Mouse (Mus musculus): ENCODE data around the gene Lmbr1l. TPM values are rescaled to one million over a fixed set of nuclear protein-coding genes. Genes with fewer than 3 reads are reported as not detected.

Gene Lmbr1l
- polyA plus RNA-seq, 1 experiment, result 0.37 TPM

- TF ChIP-seq GATA1 (IDR thresholded peaks at IDR 0.05; ENCODE audit: low read length), result no peak
- TF ChIP-seq TAL1 (IDR thresholded peaks at IDR 0.05; ENCODE audit: low read length), result no peak
- Histone ChIP-seq H3K36me3 (ENCODE audit: control insufficient read depth) (peaks cover 67% of the 10 kb centered on the region), H3K9me3 (ENCODE audit: control insufficient read depth, low read length) (no peaks in the 10 kb centered on the region), H3K27me3 (ENCODE audit: control insufficient read depth) (no peaks in the 10 kb centered on the region), H3K4me1 (ENCODE audit: control insufficient read depth) (peaks cover 45% of the 10 kb centered on the region), H3K4me3 (replicated peaks) (peak overlapping the region; percentile 99)
Measured at GRCm38 (mm10) chr15:98867321-98867720, 50.7 kb downstream of the Lmbr1l start.

DNA sequence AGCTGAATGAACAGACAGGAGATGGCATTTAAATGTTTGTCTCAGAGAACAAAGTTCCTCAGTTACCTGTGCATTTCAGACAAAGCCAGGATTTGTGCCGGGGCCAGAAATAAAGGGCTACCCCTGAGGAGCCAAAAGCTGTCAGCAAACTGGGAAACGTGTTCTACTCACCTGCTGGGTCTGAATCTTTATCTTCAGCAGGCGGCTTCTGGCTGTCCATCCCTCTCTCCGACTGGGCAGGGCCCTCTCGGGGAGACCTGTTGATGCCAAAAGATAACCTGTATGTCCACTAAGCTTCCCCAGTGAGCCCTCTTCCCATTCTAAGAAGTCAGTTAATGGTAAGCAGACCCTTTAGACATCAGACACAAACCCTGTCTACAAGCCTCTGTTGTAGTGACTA is 51.5 kb downstream of the Lmbr1l start:
- H3K36me3 ChIP-seq (ENCODE audit: control insufficient read depth), result peaks cover 75% of the 10 kb centered on the region
- no peak overlapping the region for H3K4me3 ChIP-seq (replicated peaks)
- H3K9me3 ChIP-seq (ENCODE audit: control insufficient read depth, low read length), result no peaks in the 10 kb centered on the region
- H3K4me1 ChIP-seq (ENCODE audit: control insufficient read depth), result peaks cover 43% of the 10 kb centered on the region
- TF ChIP-seq GATA1 (IDR thresholded peaks at IDR 0.05; ENCODE audit: low read length) (no peak), TAL1 (IDR thresholded peaks at IDR 0.05; ENCODE audit: low read length) (no peak)
- H3K27me3 ChIP-seq (ENCODE audit: control insufficient read depth), result no peaks in the 10 kb centered on the region

GRCm38 (mm10) chr15:98865771-98866170 is 52.3 kb downstream of the Lmbr1l start:
- no peaks in the 10 kb centered on the region for H3K27me3 ChIP-seq (ENCODE audit: control insufficient read depth)
- H3K4me3 ChIP-seq (replicated peaks), result no peak overlapping the region
- H3K4me1 ChIP-seq (ENCODE audit: control insufficient read depth), result peaks cover 41% of the 10 kb centered on the region
- peaks cover 82% of the 10 kb centered on the region for H3K36me3 ChIP-seq (ENCODE audit: control insufficient read depth)
- H3K9me3 ChIP-seq (ENCODE audit: control insufficient read depth, low read length), result no peaks in the 10 kb centered on the region
- TF ChIP-seq TAL1 (IDR thresholded peaks at IDR 0.05; ENCODE audit: low read length), result no peak
- TF ChIP-seq GATA1 (IDR thresholded peaks at IDR 0.05; ENCODE audit: low read length), result no peak

DNA sequence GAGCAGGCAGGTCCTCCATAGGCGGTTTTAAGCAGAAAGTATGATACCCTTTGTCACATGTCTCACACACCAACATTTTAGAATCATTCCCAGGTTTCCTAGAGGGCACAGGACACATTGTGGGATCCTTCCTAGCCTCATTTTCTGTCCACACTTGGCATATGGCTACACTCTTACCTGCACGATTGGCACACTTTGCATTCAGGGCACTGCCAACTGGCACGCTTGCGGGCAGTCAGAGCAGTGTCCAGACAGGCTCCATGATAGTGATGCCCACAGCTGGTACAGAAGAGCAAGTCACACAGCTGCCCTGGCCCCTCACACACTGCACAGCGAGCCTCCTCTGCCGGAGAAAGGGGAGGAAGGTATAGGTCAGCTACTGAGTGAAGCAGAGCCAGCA is 53.1 kb downstream of the Lmbr1l start:
- Histone ChIP-seq H3K4me3 (replicated peaks) (no peak overlapping the region), H3K36me3 (ENCODE audit: control insufficient read depth) (peaks cover 90% of the 10 kb centered on the region), H3K27me3 (ENCODE audit: control insufficient read depth) (no peaks in the 10 kb centered on the region), H3K4me1 (ENCODE audit: control insufficient read depth) (peaks cover 33% of the 10 kb centered on the region), H3K9me3 (ENCODE audit: control insufficient read depth, low read length) (no peaks in the 10 kb centered on the region)
- TF ChIP-seq TAL1 (IDR thresholded peaks at IDR 0.05; ENCODE audit: low read length), result no peak
- TF ChIP-seq GATA1 (IDR thresholded peaks at IDR 0.05; ENCODE audit: low read length), result no peak

DNA sequence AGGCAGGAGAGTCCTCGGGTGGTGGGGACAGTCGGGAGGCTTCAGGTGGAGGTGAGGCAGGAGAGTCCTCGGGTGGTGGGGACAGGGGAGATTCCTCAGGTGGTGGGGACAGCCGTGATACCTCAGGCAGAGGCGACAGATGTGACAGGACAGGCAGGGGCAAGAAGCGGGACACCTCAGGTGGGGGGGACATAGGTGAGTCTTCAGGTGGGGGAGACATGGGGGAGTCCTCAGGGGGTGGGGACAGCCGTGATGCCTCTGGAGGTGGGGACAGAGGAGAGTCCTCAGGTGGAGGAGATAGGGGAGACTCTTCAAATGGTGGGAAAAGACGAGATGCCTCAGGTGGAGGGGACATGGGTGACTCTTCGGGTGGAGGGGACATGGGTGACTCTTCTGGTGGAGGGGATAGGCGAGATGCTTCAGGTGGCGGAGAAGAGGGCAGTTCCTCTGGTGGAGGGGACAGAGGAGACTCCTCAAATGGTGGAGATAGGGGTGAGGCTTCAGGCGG is 54.5 kb downstream of the Lmbr1l start:
- H3K4me1 ChIP-seq (ENCODE audit: control insufficient read depth), result peaks cover 19% of the 10 kb centered on the region
- H3K36me3 ChIP-seq (ENCODE audit: control insufficient read depth), result peaks cover 97% of the 10 kb centered on the region
- H3K27me3 ChIP-seq (ENCODE audit: control insufficient read depth), result no peaks in the 10 kb centered on the region
- no peaks in the 10 kb centered on the region for H3K9me3 ChIP-seq (ENCODE audit: control insufficient read depth, low read length)
- TF ChIP-seq GATA1 (IDR thresholded peaks at IDR 0.05; ENCODE audit: low read length) (no peak), TAL1 (IDR thresholded peaks at IDR 0.05; ENCODE audit: low read length) (no peak)
- H3K4me3 ChIP-seq (replicated peaks), result no peak overlapping the region

DNA sequence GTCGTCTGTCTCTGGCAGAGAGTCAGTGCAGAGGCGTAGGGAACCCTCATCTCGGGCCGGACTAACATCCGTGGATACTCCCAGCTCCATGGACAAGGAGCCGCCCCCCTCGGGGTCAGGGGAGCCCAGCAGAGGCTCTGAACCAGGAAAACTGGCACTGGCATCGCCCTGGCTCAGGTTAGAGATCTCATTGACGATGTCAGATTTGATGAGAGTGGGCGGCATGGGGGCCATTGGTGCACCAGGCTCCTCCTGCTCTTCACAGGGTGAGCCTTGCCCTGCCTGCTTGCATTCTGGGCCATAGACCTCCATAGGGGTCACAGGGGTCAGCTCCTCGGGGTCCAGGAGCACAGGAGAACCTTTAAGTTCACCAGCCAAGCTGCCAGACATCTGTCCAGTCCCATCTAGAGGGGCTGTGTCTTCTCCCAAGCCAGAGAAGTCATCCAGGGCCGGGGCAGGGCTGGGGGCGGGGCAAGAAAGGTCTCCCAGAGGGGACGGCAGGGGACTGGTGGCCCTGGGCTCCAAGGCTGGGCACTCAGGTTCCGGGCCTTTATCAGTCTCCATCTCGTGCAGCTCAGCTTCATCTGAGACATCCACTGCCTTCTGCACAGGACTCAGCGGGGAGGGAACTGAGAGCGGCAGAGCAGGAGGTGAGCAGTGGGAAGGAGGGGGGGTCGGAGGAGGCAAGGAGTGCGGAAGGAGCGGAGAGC is 56.2 kb downstream of the Lmbr1l start:
- H3K27me3 ChIP-seq (ENCODE audit: control insufficient read depth), result no peaks in the 10 kb centered on the region
- no peak overlapping the region for H3K4me3 ChIP-seq (replicated peaks)
- H3K4me1 ChIP-seq (ENCODE audit: control insufficient read depth), result peaks cover 3% of the 10 kb centered on the region
- peaks cover 100% of the 10 kb centered on the region for H3K36me3 ChIP-seq (ENCODE audit: control insufficient read depth)
- no peak for TF ChIP-seq TAL1 (IDR thresholded peaks at IDR 0.05; ENCODE audit: low read length)
- no peak for TF ChIP-seq GATA1 (IDR thresholded peaks at IDR 0.05; ENCODE audit: low read length)
- no peaks in the 10 kb centered on the region for H3K9me3 ChIP-seq (ENCODE audit: control insufficient read depth, low read length)

GRCm38 (mm10) chr15:98860921-98861320 is 57.1 kb downstream of the Lmbr1l start:
- peaks cover 100% of the 10 kb centered on the region for H3K36me3 ChIP-seq (ENCODE audit: control insufficient read depth)
- H3K4me1 ChIP-seq (ENCODE audit: control insufficient read depth), result no peaks in the 10 kb centered on the region; the same call in none of the 2 replicates
- no peak for TF ChIP-seq GATA1 (IDR thresholded peaks at IDR 0.05; ENCODE audit: low read length)
- no peak for TF ChIP-seq TAL1 (IDR thresholded peaks at IDR 0.05; ENCODE audit: low read length)
- H3K27me3 ChIP-seq (ENCODE audit: control insufficient read depth), result no peaks in the 10 kb centered on the region
- H3K9me3 ChIP-seq (ENCODE audit: control insufficient read depth, low read length), result no peaks in the 10 kb centered on the region
- H3K4me3 ChIP-seq (replicated peaks), result no peak overlapping the region

- TF ChIP-seq GATA1 (IDR thresholded peaks at IDR 0.05; ENCODE audit: low read length), result no peak
- TF ChIP-seq TAL1 (IDR thresholded peaks at IDR 0.05; ENCODE audit: low read length), result no peak
- Histone ChIP-seq H3K4me1 (ENCODE audit: control insufficient read depth) (no peaks in the 10 kb centered on the region; the same call in none of the 2 replicates), H3K36me3 (ENCODE audit: control insufficient read depth) (peaks cover 100% of the 10 kb centered on the region), H3K27me3 (ENCODE audit: control insufficient read depth) (no peaks in the 10 kb centered on the region), H3K4me3 (replicated peaks) (no peak overlapping the region), H3K9me3 (ENCODE audit: control insufficient read depth, low read length) (no peaks in the 10 kb centered on the region)
Measured at GRCm38 (mm10) chr15:98859319-98860043, 58.5 kb downstream of the Lmbr1l start.

DNA sequence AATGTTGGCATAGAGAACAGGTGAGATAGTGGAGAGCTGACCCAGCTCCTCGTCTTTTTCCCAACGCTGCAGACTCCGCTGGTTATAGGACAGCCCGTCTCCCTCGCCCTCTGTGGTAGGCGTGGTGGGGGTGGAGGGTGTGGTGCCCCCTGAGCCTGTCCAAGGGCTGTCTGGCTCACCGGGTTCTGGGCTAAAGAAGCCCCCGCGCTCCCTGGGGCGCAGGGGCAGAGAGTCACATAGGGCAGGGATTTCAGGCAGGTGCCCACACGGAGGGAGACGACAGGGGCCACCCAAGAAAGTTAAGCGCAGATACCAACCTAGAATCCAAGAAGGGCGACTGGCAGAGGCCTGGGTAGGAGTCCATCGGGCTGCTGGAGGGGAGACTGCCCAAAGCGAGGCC is 63.8 kb downstream of the Lmbr1l start:
- Histone ChIP-seq H3K27me3 (ENCODE audit: control insufficient read depth) (no peaks in the 10 kb centered on the region), H3K4me3 (replicated peaks) (no peak overlapping the region), H3K9me3 (ENCODE audit: control insufficient read depth, low read length) (no peaks in the 10 kb centered on the region), H3K4me1 (ENCODE audit: control insufficient read depth) (peaks cover 4% of the 10 kb centered on the region), H3K36me3 (ENCODE audit: control insufficient read depth) (peaks cover 100% of the 10 kb centered on the region)
- TF ChIP-seq GATA1 (IDR thresholded peaks at IDR 0.05; ENCODE audit: low read length), result no peak
- no peak for TF ChIP-seq TAL1 (IDR thresholded peaks at IDR 0.05; ENCODE audit: low read length)

Other genes starting within 250 kb of the Lmbr1l start
- 0.02 TPM in 1 of 2 replicates, not detected in the other for gene Rnd1, start 240.8 kb downstream of the Lmbr1l start, polyA plus RNA-seq (2012)
- gene Ccdc65, start 210.0 kb downstream of the Lmbr1l start, polyA plus RNA-seq (2012), result 0.08 TPM in 1 of 2 replicates, not detected in the other
- 0.06 and 0.19 TPM in 2 replicates for gene Fkbp11, start 190.0 kb downstream of the Lmbr1l start, polyA plus RNA-seq (2012)
- 0.11 and 0.14 TPM in 2 replicates for gene Arf3, start 155.0 kb downstream of the Lmbr1l start, polyA plus RNA-seq (2012)
- not detected in 2 replicates for gene Wnt10b, start 140.1 kb downstream of the Lmbr1l start, polyA plus RNA-seq (2012)
- not detected in 2 replicates for gene Wnt1, start 128.4 kb downstream of the Lmbr1l start, polyA plus RNA-seq (2012)
- 0.01 and 0.02 TPM in 2 replicates for gene Ddn, start 108.7 kb downstream of the Lmbr1l start, polyA plus RNA-seq (2012)
- gene Prkag1, start 86.7 kb downstream of the Lmbr1l start, polyA plus RNA-seq (2012), result 54.6 and 55.9 TPM in 2 replicates
- gene Kmt2d, start 47.0 kb downstream of the Lmbr1l start, polyA plus RNA-seq (2012), result 1.5 and 2.6 TPM in 2 replicates
- gene Rhebl1, start 23.7 kb downstream of the Lmbr1l start, polyA plus RNA-seq (2012), result 0.24 and 0.38 TPM in 2 replicates
- gene Dhh, start 19.7 kb downstream of the Lmbr1l start, polyA plus RNA-seq (2012), result not detected in 2 replicates
- 71.2 and 76.8 TPM in 2 replicates for gene Tuba1b, start 16.3 kb upstream of the Lmbr1l start, polyA plus RNA-seq (2012)
- gene Gm49450, start 35.3 kb upstream of the Lmbr1l start, polyA plus RNA-seq (2012), result not detected in 2 replicates
- 4.0 and 13.4 TPM in 2 replicates for gene Tuba1a, start 35.5 kb upstream of the Lmbr1l start, polyA plus RNA-seq (2012)
- 12.6 and 20.7 TPM in 2 replicates for gene Tuba1c, start 111.7 kb upstream of the Lmbr1l start, polyA plus RNA-seq (2012)
- gene Prph, start 136.9 kb upstream of the Lmbr1l start, polyA plus RNA-seq (2012), result not detected in 2 replicates
- gene Troap, start 156.3 kb upstream of the Lmbr1l start, polyA plus RNA-seq (2012), result 17.1 and 18.1 TPM in 2 replicates
- not detected in 2 replicates for gene C1ql4, start 169.6 kb upstream of the Lmbr1l start, polyA plus RNA-seq (2012)
- gene Dnajc22, start 174.9 kb upstream of the Lmbr1l start, polyA plus RNA-seq (2012), result 0.02 TPM in 1 of 2 replicates, not detected in the other
- gene Spats2, start 207.7 kb upstream of the Lmbr1l start, polyA plus RNA-seq (2012), result 0.19 and 0.40 TPM in 2 replicates